Mouse (Mus musculus): ENCODE results near the gene Tmem201. TPM values are rescaled to one million over a fixed set of nuclear protein-coding genes. Genes with fewer than 3 reads are reported as not detected.

Gene Tmem201
- 55.1 and 61.0 TPM in 2 replicates for polyA plus RNA-seq (2012; rRNA removed)

DNA sequence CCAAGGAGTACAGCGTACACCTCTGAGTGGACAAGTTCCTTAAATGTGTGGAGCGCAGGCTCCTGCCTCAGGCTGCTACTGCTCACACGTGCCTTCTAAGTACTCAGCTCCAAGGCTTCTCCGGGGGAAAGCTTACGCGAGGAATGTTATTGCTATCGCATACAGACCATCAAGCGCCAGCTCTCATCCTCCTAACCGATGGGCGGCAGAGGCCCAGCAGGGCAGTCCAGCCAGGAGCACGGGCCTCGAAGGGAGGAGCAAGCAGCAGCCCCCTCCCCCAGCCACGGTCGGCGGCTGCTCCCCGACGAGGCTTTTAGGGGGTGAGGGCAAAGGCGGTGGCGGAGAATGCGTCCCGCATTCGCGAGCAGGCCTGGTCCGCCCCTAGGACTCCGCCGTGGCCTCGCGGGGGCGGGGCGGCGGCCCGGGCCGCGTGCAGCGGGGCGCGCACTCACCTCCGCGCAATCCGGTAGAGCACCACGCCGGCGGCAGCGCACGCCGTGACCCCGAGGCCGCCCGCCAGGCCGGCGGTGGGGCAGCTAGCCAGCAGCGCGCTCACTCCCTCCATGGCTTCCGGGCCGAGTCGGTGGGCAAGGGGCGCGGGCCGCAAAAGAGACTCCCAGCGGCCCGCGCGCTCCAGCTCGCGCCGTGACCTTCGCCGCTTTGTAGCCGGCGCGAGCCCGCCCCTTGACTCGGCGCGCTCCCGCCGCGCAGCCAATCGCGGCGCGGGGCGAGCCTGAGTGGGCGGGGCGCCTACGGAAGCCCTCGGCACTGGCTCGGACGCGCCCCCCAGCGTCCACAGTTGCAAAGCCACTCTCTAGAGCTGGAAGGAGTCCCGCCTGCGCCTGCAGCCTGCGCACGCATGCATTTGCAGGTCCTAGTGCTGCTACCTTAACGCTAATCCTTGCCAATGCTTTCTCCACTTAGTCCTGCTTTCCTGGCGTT, at the start of gene Tmem201:
Tmem201 (minus strand) TSS at position 662 of the 942 bp plus-strand sequence.

DNA sequence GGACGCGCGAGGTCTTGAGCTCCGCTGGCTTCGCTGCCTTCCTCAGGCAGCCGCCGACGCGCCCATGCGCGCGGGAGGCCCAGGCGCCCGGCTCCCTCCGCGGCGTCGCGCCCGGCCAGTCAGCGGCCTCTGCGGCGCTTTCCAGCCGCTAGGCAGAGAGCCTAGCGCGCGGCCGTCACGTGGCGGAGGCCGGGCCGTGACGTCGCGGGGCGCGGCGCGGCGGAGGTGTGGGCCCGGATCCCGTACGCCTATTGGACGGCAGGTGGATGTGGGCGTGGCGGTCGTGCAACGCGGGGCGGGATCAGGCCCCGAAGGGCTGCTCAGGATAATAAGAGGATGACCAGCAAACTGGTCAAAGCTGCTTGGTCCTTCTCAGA, 36.2 kb upstream of the Tmem201 start, which contains the start of gene Slc25a33:
Slc25a33 (minus strand) TSS at position 184 of the 377 bp plus-strand sequence.

GRCm38 (mm10) chr4:149702210-149702979, 35.4 kb downstream of the Tmem201 start, which contains the start of gene Pik3cd:
TSS of gene Pik3cd (minus strand) at chr4:149702571.

Other genes starting within 250 kb of the Tmem201 start
- 63.3 and 66.5 TPM in 2 replicates for gene Ctnnbip1, start 219.8 kb downstream of the Tmem201 start, polyA plus RNA-seq (2012; rRNA removed)
- 87.7 and 97.3 TPM in 2 replicates for gene Clstn1, start 151.6 kb downstream of the Tmem201 start, polyA plus RNA-seq (2012; rRNA removed)
- 20.0 and 25.0 TPM in 2 replicates for gene Pik3cd, start 35.5 kb downstream of the Tmem201 start, polyA plus RNA-seq (2012; rRNA removed)
- gene Slc25a33, start 36.2 kb upstream of the Tmem201 start, polyA plus RNA-seq (2012; rRNA removed) = 19.2 and 22.5 TPM in 2 replicates
- gene Spsb1, start 217.0 kb upstream of the Tmem201 start, polyA plus RNA-seq (2012; rRNA removed) = 7.2 and 8.9 TPM in 2 replicates

Data from central nervous system, embryonic 18 days (tissue).